ENCODE assay signal across 13 mouse cellular contexts in genomic region chr10:20867076-20867475, GRCm38 (mm10).
"Had no signal": no experiment of that assay in that cellular context is flagged by ENCODE, and none has a peak within 500 bp of the region (broad histone marks: within the 10 kb centered on the region; RNA-seq: fewer than 3 reads in every experiment).

No protein-coding gene starts in this region.

- ATAC-seq: midbrain, embryonic 16.5 days had no signal

- H3K4me3 ChIP-seq: midbrain, embryonic 10.5 days; midbrain, embryonic 12.5 days; neural tube, embryonic 12.5 days had no signal

- H3K4me1 ChIP-seq: midbrain, embryonic 10.5 days; midbrain, embryonic 12.5 days; neural tube, embryonic 12.5 days had no signal

- H3K27me3 ChIP-seq: midbrain, embryonic 12.5 days; neural tube, embryonic 12.5 days had no signal

- H3K27ac ChIP-seq: midbrain, embryonic 10.5 days; midbrain, embryonic 12.5 days; neural tube, embryonic 12.5 days had no signal

- H3K4me2 ChIP-seq: lung, embryonic 14.5 days; midbrain, embryonic 12.5 days; neural tube, embryonic 12.5 days had no signal

- H3K36me3 ChIP-seq: midbrain, embryonic 10.5 days; midbrain, embryonic 12.5 days; neural tube, embryonic 12.5 days had no signal

- H3K9ac ChIP-seq: lung, embryonic 14.5 days; midbrain, embryonic 12.5 days; neural tube, embryonic 12.5 days had no signal

- DNase-seq: lung, adult 18-20 months; lung, embryonic 14.5 days; lung, postnatal 10 days; lung, postnatal 4 days; midbrain, embryonic 14.5 days; right cerebral cortex, postnatal 14 days; thymus, adult 18-20 months; thymus, postnatal 14 days; thymus, postnatal 36 days had no signal

- H3K9me3 ChIP-seq: midbrain, embryonic 10.5 days; midbrain, embryonic 12.5 days; neural tube, embryonic 12.5 days had no signal
